Mouse (Mus musculus) regulatory T cell (primary cell): ENCODE measurements around the gene Scg5.

Experiments used
- in situ Hi-C: fragments of 300-600 bp; cut with MboI, MseI; formaldehyde crosslinking; loops from one replicate; pipeline ENCODE4 v1.15.1; 2025; ENCODE audit warnings: high pct_unique_total_duplicates

Scg5 gene

GRCm38 (mm10) chr2:113828943-113829882 is at the start of gene Scg5:
Gene Scg5 (minus strand): TSS chr2:113829121.
- in situ Hi-C loops = no loop called here

GRCm38 (mm10) chr2:113870115-113870514 is 41.2 kb upstream of the Scg5 start:
- in situ Hi-C loops = loop anchor here (5.0 kb wide), 1 partner anchor 82 kb away; no protein-coding TSS in a partner anchor

GRCm38 (mm10) chr2:113868404-113868803 is 39.5 kb upstream of the Scg5 start:
- in situ Hi-C loops = no loop called here

GRCm38 (mm10) chr2:113866155-113866554 is 37.2 kb upstream of the Scg5 start:
- in situ Hi-C loops = no loop called here

GRCm38 (mm10) chr2:113849141-113849540 is 20.2 kb upstream of the Scg5 start:
- in situ Hi-C loops = loop anchor here (10.0 kb wide), 1 partner anchor 1384 kb away; no protein-coding TSS in a partner anchor

- in situ Hi-C loops = loop anchor here (10.0 kb wide), 1 partner anchor 1384 kb away; no protein-coding TSS in a partner anchor
Observed at GRCm38 (mm10) chr2:113848245-113849121, 19.6 kb upstream of the Scg5 start, which contains the start of gene Arhgap11a. Gene Arhgap11a (minus strand): TSS chr2:113848661.

GRCm38 (mm10) chr2:113847678-113848244 is 18.8 kb upstream of the Scg5 start:
- in situ Hi-C loops = loop anchor here (10.0 kb wide), 1 partner anchor 1383 kb away; no protein-coding TSS in a partner anchor

- in situ Hi-C loops = loop anchor here (10.0 kb wide), 1 partner anchor 1380 kb away; no protein-coding TSS in a partner anchor
Observed at GRCm38 (mm10) chr2:113845081-113845480, 16.2 kb upstream of the Scg5 start.

- in situ Hi-C loops = loop anchor here (10.0 kb wide), 1 partner anchor 1377 kb away; no protein-coding TSS in a partner anchor
Observed at GRCm38 (mm10) chr2:113841656-113842437, 12.9 kb upstream of the Scg5 start.

GRCm38 (mm10) chr2:113839488-113839887 is 10.6 kb upstream of the Scg5 start:
- in situ Hi-C loops = loop anchor here (10.0 kb wide), 1 partner anchor 305 kb away; no protein-coding TSS in a partner anchor

GRCm38 (mm10) chr2:113835219-113835618 is 6.3 kb upstream of the Scg5 start:
- in situ Hi-C loops = loop anchor here (10.0 kb wide), 1 partner anchor 310 kb away; no protein-coding TSS in a partner anchor

GRCm38 (mm10) chr2:113828086-113828942 is 607 bp downstream of the Scg5 start:
- in situ Hi-C loops = no loop called here

- in situ Hi-C loops = no loop called here
Observed at GRCm38 (mm10) chr2:113823909-113824308, 5.0 kb downstream of the Scg5 start.

GRCm38 (mm10) chr2:113822367-113822766 is 6.6 kb downstream of the Scg5 start:
- in situ Hi-C loops = no loop called here

GRCm38 (mm10) chr2:113821176-113821734 is 7.7 kb downstream of the Scg5 start:
- in situ Hi-C loops = no loop called here

GRCm38 (mm10) chr2:113820117-113820516 is 8.8 kb downstream of the Scg5 start:
- in situ Hi-C loops = no loop called here

GRCm38 (mm10) chr2:113817681-113818606 is 11.0 kb downstream of the Scg5 start:
- in situ Hi-C loops = no loop called here

- in situ Hi-C loops = loop anchor here (10.0 kb wide), 1 partner anchor 313 kb away; no protein-coding TSS in a partner anchor
Observed at GRCm38 (mm10) chr2:113807640-113808039, 21.3 kb downstream of the Scg5 start.
